Mouse (Mus musculus) layer of hippocampus, postnatal 14 days (tissue): ENCODE results near the gene Ulk3. TPM values are rescaled to one million over a fixed set of nuclear protein-coding genes. Genes with fewer than 3 reads are reported as not detected.

Experiments
- DNase-seq, 2 experiments: peaks; one replicate each; pipeline ENCODE4 v3.0.0; 2021 to 2022; ENCODE audit warnings: low spot score in 2 of 2, mixed read lengths in 1 of 2
- total RNA-seq, 2 experiments: library from RNA; stranded (reverse); gene quantifications; 2 replicates each; pipeline ENCODE4 v1.2.3; 2021

The Ulk3 gene
- total RNA-seq, 2 experiments from 2014 or later, result 24.1 to 24.5 TPM

DNA sequence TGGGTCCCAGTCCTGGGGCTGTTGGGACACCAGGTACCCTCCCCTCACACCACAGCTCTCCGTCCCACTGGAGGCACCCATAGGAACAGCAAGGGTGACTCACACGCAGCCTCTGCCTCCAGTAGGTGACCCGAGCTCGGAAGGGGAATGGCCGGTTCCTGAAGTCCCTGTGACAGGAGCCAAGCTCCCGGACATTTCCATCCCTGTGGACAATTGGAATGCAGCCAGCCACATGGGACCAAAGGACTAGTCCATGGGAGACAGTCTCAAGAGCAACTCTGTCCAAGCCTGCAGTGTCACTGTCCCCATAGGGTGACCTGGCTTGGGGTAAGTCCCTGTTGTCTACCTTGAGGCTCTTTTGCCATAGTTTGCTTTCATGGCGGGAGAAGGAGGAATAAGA lies 24.7 kb downstream of the Ulk3 start:
- no peak for DNase-seq

DNA sequence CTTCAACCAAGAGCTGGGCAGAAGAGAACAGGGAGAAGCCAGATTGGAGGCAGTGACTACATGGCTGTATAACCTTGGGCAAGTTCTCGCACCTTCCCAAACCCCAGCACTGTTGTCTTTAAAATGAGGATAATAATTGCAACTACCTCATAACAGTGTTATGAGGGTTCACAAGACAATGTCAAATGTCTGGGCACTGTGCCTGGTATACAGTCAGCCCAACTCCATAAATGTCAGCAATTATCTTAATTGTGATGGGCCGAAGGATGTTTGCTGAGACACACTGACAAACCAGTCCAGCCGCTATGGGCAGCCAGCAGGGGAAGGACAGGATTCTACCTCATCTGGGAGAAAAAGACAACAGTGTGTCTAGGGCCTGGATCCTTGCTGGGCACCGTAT lies 25.5 kb downstream of the Ulk3 start:
- DNase-seq, result no peak

GRCm38 (mm10) chr9:57617556-57618169 lies 28.4 kb downstream of the Ulk3 start:
- DNase-seq, result peak in 1 of 2 experiments; percentile 69

- no peak for DNase-seq
These were observed 29.6 kb downstream of the Ulk3 start for GRCm38 (mm10) chr9:57618854-57619253.

DNA sequence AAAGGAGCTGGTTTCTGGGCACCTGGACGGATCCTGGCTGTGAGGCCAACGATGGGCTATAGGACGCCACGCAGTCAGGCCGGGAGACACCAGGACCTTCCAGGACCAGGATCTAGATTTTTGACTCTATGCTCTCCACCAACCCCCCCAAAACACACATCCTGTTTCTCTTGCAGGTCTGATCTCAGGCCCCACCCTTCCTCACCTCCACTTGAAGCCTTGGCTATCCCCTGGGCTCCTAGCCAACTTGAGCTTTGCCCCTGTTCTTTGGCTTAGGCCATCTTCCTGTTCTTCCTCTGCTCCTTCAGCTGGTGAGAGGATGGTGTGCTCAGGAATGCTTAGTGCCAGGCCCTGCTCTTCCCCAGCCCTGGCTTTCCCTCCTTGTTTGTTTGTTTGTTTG lies 31.4 kb downstream of the Ulk3 start, which contains the start of gene Lman1l:
Gene Lman1l, minus strand, starts transcription at position 101 of the 400 bp plus-strand sequence.
- no peak for DNase-seq

DNA sequence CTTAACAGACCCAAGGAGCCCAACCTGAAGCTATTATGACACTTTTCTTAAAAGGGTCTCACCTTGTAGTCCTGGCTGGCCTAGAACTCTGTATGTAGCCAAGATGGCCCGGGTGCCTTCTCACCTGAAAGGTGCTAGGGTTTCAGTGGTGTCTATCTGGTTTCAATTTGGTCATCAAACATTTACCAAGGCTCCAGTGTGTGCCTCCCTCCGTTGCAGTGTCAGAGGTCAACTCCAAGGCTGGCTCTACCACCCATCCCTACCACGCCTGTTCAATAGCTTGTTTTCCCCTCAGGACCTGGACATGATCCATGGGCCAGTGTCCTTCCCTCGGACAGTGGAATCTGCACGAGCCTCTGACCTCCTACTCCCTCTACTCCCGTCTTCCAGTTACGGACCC lies 35.0 kb downstream of the Ulk3 start:
- DNase-seq, result no peak

DNA sequence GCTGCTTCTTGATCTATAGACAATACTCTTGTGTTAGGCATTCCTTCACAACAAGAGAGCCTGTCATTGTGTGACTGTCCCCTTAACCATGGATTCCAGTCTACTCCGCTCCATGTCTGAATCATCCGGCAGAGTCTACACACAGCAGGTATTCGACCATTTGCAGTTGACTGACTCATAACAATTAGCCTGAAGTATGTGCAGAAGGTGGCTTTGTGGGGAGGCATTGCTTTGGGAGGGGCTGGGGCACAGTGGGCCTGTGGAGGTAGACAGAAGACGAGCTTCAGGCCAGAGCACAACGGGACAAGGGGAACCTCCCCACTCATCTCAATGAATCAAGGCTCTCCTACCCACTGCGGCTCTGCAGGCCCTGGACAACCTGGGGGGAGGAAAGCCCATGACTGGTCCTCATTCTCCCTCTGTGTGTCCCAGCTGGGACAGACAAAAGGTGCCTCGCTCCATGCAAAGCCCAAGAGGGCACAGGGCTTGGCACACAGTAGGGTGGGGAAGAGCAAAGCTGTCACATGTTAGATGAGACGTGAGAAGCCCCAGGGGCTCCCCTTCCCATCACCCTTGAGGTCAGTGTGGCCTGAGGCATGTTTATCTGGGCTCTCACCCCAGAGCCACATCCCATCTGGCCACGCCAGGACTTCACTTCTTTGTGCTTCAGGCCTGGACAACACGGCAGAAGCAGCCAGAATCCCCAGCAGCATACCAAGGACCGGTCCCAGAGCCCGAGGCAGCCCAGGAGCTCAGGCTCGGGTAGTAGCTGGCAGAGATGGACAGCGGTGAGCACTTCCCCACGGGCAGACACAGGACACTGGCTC lies 36.6 kb downstream of the Ulk3 start:
- DNase-seq, result no peak

GRCm38 (mm10) chr9:57627191-57627590 lies 37.9 kb downstream of the Ulk3 start:
- DNase-seq, result no peak

- no peak for DNase-seq
These were observed 38.6 kb downstream of the Ulk3 start for GRCm38 (mm10) chr9:57627892-57628291.

DNA sequence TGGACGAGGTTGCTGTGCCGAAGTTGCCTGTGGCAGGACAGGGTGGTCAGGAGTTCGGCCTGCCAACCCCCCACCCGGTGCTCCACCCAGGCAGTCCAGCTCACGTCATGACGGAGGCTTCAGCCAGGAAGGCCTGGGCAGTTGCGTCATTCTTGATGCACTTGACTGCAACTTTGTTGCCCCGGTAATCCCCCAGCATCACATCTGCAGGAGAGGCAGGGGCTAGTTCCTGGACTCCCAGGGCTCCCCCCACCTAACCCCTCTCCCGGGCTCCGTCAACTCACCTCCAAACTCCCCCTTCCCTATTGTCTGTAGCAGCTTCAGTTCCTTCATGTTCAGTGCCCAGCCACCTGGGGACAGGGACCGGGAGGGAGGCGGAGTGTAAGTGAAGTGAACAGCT lies 39.5 kb downstream of the Ulk3 start:
- no peak for DNase-seq

- peak; percentile 77 to 82 for DNase-seq
These were observed 40.0 kb downstream of the Ulk3 start for GRCm38 (mm10) chr9:57629118-57629874.

GRCm38 (mm10) chr9:57633481-57634024 lies 44.3 kb downstream of the Ulk3 start:
- peak in 1 of 2 experiments; percentile 52 for DNase-seq

- DNase-seq, result no peak
These were observed 48.0 kb downstream of the Ulk3 start for GRCm38 (mm10) chr9:57637272-57637671.

GRCm38 (mm10) chr9:57637741-57638322 lies 48.6 kb downstream of the Ulk3 start:
- no peak for DNase-seq

DNA sequence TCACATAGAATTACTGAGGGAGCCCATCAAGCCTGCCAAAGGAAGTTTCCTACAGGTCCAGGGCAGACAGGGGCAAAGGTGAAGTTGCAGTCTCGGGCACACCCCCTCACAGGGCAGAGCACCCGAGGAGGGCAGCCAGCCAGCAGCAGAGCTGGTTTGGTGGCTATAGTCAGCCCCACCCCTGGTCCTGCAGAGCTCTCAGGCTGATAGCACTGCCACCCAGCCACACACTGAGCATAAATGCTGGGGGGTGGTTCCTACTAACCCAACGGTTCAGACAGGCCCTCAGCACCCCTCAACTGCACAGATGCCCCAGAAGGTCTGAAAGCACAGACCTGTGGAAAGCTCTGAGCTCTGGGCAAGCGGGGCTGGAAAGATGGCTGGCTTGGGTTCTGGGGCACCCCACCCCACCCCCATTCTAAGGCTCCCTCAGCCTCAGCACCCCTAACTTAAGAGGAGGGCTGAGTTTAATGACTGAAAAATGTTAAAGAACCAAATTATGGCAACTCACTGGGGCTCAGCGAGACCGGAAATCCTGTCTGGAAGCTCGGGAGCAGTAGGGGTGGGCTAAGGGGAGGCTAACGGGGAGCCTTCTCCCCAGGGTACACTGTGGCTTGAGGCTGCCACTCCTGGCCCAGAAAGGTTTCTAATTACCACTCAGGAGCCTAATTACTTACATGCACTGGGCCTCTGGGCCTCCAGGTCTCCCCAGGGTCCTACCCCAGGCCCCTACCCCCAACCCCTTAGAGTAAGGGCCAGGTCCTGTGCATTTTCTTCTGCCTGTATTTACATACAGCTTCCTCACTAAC lies 49.6 kb downstream of the Ulk3 start:
- no peak for DNase-seq

DNA sequence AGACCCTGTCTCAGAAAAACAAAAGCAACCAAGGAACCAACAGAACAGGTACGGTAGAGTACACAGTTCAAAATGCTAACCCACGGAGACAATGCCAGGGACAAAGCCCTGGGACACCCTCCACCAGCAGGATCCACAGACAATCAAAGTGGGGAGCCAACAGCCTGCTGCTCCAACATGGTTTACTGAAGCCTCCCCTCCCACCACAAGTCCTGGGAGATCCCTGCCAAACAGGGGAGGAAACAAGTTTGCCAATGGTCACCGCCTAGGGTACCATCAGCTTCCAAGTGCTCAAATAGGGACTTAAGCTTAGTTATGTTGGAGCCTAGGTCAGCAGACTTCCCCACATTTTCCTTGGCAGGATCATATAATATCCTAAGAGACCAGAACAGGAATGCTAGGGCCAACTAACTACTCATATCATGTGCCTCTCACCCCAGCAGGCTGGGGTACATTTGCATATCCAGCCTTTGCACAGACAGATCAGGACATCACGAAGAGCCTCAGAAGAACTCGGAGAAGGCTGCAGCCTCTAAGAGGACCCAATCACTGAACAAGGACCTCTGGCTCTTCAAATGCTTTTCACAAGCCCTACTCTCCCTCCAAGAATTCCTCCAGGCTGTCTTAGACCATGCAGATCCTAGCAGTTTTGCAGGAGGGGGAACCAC lies 50.5 kb downstream of the Ulk3 start:
- no peak for DNase-seq

DNA sequence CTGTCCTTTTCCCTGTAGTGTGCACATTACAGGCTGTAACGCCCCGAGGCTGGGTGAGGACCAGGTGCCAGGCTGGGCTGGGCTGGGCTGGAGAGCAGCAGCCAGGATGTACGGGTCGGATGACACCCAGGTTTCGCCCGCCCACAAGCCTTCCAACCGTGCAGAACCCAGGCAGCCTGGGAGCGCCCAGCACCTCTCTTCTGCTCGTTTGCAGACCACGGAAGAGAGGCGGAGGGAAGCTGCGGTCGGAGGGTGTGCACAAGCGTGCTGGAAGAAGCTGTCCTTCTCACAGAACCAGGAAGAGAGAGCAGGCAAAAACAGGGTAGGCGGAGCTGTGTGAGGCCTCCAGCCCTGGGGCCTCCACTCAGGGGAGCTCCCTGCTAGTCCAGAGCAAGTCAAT lies 51.1 kb downstream of the Ulk3 start:
- DNase-seq, result no peak

- DNase-seq, result no peak
These were observed 51.8 kb downstream of the Ulk3 start for GRCm38 (mm10) chr9:57641022-57641421.

DNA sequence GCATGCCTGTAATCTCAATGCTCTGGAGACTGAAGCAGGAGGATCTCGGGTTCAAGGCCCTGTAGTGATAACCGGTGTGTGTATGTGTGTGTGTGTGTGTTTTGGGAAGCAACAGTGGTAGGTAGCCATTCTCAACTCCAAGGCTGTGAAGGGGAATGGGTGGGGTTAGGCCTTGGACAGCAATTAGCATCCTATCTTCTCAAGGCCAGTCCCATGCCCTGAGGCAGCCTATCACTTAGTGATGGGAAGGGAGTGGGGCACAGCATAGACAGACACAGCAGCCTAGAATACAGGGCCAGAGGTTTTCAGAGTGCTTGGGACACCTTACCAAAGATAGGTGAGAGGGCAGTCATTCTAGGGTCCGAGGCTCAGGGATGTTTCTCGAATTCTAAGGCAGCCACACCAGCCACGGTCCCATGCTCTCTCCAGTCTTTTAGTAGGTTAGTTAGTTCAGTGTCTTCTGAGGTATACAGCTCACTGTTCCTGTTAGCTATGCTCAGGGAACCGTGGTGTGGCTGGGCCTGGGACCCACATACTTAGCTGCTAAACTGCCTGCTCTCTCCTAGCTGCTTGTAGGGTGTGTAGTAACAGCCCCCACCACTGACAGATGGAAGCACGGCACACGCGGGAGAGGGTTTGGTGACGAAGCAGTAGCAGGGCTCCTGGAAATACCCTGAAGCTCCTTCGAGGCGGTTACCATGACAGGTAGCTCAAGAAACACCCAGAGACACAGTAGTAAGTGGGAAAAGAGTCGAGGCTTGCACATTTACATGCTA lies 52.7 kb downstream of the Ulk3 start:
- no peak for DNase-seq
